Mouse (Mus musculus) liver, embryonic 14.5 days (tissue): Measurements from ENCODE around the gene Trim2.

ENCODE experiments used
- CTCF ChIP-seq: IDR thresholded peaks from 2 replicates; pipeline ENCODE4 v1.5.1; 2016; ENCODE audit warnings: antibody characterized with exemption, low read depth, control low read depth
- EP300 ChIP-seq: IDR thresholded peaks from 2 replicates; pipeline ENCODE4 v1.6.1; 2016; ENCODE audit warnings: antibody characterized with exemption, low read depth

- TF ChIP-seq CTCF (no peak), EP300 (no peak)
Observed at GRCm38 (mm10) chr3:84207366-84207765, 99.3 kb downstream of the Trim2 start.
